Mouse (Mus musculus) G1E (cell line): ENCODE data around the gene Aldh1a3.

Experiments
- CTCF ChIP-seq: IDR thresholded peaks from 2 replicates; pipeline ENCODE4 v1.5.1; 2012; ENCODE audit warnings: low read depth, low read length, inconsistent platforms, mixed read lengths
- GATA1 ChIP-seq: IDR thresholded peaks from 2 replicates; pipeline ENCODE4 v1.6.1; 2012; ENCODE audit warnings: borderline replicate concordance, low read length, inconsistent platforms, mixed read lengths

- TF ChIP-seq CTCF (no peak), GATA1 (no peak)
These were observed 39.3 kb upstream of the Aldh1a3 start for GRCm38 (mm10) chr7:66466641-66467040.
